Mouse (Mus musculus) MEL (cell line): ENCODE data around the gene Pdss2.

Experiments used
- BHLHE40 ChIP-seq: IDR thresholded peaks from 2 replicates; pipeline ENCODE4 v1.6.1; 2012; ENCODE audit warnings: low read depth, mild to moderate bottlenecking, inconsistent platforms, low read length, improper control_type of control experiment, borderline replicate concordance
- CTCF ChIP-seq, 3 experiments: IDR thresholded peaks in 2 of 3; conservative IDR thresholded peaks in 1 of 3; 2 replicates each; pipeline ENCODE4 v1.5.1; 2011 to 2012; ENCODE audit warnings: low read length in 3 of 3, low read depth in 2 of 3, mild to moderate bottlenecking in 2 of 3, improper control_type of control experiment in 1 of 3, inconsistent platforms in 1 of 3, mixed read lengths in 1 of 3, moderate library complexity in 1 of 3; ENCODE audit not compliant: control insufficient read depth in 1 of 3, insufficient read depth in 1 of 3, poor library complexity in 1 of 3, severe bottlenecking in 1 of 3
- ELF1 ChIP-seq: IDR thresholded peaks from 2 replicates; pipeline ENCODE4 v1.6.1; 2014; ENCODE audit warnings: low read depth, mild to moderate bottlenecking, inconsistent platforms, low read length, improper control_type of control experiment, moderate library complexity
- EP300 ChIP-seq, 2 experiments: IDR thresholded peaks; 2 replicates each; pipeline ENCODE4 v1.6.1; 2011; ENCODE audit warnings: improper control_type of control experiment in 2 of 2, low read length in 2 of 2, low read depth in 1 of 2, mild to moderate bottlenecking in 1 of 2
- MAX ChIP-seq: IDR thresholded peaks from 2 replicates; pipeline ENCODE4 v1.6.1; 2011; ENCODE audit warnings: low read length, improper control_type of control experiment
- MYB ChIP-seq: IDR thresholded peaks from 2 replicates; pipeline ENCODE4 v1.6.1; 2011; ENCODE audit warnings: mild to moderate bottlenecking, low read depth, low read length, improper control_type of control experiment
- POLR2A ChIP-seq, 2 experiments: IDR thresholded peaks; 2 replicates each; pipeline ENCODE4 v1.6.1; 2011 to 2012; ENCODE audit warnings: low read length in 2 of 2, mild to moderate bottlenecking in 2 of 2, control low read depth in 1 of 2, improper control_type of control experiment in 1 of 2, low read depth in 1 of 2, moderate library complexity in 1 of 2; ENCODE audit not compliant: control insufficient read depth in 1 of 2, insufficient read depth in 1 of 2, poor library complexity in 1 of 2
- RAD21 ChIP-seq: IDR thresholded peaks from 2 replicates; pipeline ENCODE4 v1.6.1; 2011; ENCODE audit warnings: mild to moderate bottlenecking, low read depth, low read length, improper control_type of control experiment
- RCOR1 ChIP-seq: IDR thresholded peaks from 2 replicates; pipeline ENCODE4 v1.6.1; 2012; ENCODE audit warnings: low read depth, mild to moderate bottlenecking, inconsistent platforms, low read length, improper control_type of control experiment
- SMC3 ChIP-seq: IDR thresholded peaks from 2 replicates; pipeline ENCODE4 v1.6.1; 2011; ENCODE audit warnings: low read depth, low read length, improper control_type of control experiment
- TBP ChIP-seq: IDR thresholded peaks from 2 replicates; pipeline ENCODE4 v1.8.0; 2011; ENCODE audit warnings: low read depth, low read length, improper control_type of control experiment
- TCF12 ChIP-seq: IDR thresholded peaks from 2 replicates; pipeline ENCODE4 v1.6.1; 2014; ENCODE audit warnings: low read depth, mild to moderate bottlenecking, inconsistent platforms, low read length, improper control_type of control experiment, moderate library complexity
- UBTF ChIP-seq: IDR thresholded peaks from 2 replicates; pipeline ENCODE4 v1.6.1; 2012; ENCODE audit warnings: low read depth, mild to moderate bottlenecking, inconsistent platforms, low read length, improper control_type of control experiment, moderate library complexity, borderline replicate concordance; ENCODE audit not compliant: insufficient read depth
- USF1 ChIP-seq: IDR thresholded peaks from 2 replicates; pipeline ENCODE4 v1.6.1; 2014; ENCODE audit warnings: low read depth, mild to moderate bottlenecking, inconsistent platforms, low read length, improper control_type of control experiment, moderate library complexity

- TF ChIP-seq CTCF (IDR thresholded peaks at IDR 0.05 in 2 of 3, conservative IDR thresholded peaks at IDR 0.05 in 1 of 3; ENCODE audit: control insufficient read depth in 1 of 3, insufficient read depth in 1 of 3, low read depth in 2 of 3, low read length in 3 of 3, poor library complexity in 1 of 3, severe bottlenecking in 1 of 3) (no peak), TBP (no peak), USF1 (no peak), MAX (no peak), UBTF (no peak), POLR2A (IDR thresholded peaks at IDR 0.05; ENCODE audit: control insufficient read depth in 1 of 2, insufficient read depth in 1 of 2, low read depth in 1 of 2, low read length in 2 of 2, poor library complexity in 1 of 2) (no peak), RCOR1 (no peak), RAD21 (no peak), BHLHE40 (no peak), MYB (no peak), EP300 (IDR thresholded peaks at IDR 0.05; ENCODE audit: low read depth in 1 of 2, low read length in 2 of 2) (no peak), ELF1 (no peak), TCF12 (no peak), SMC3 (no peak)
Observed at GRCm38 (mm10) chr10:43272381-43272780, 51.1 kb downstream of the Pdss2 start.
